Mouse (Mus musculus): Measurements from ENCODE around the gene Fmnl1. TPM values are rescaled to one million over a fixed set of nuclear protein-coding genes. Genes with fewer than 3 reads are reported as not detected.

The Fmnl1 gene
- total RNA-seq, 4 experiments from 2014 or later, result 9.3 to 20.1 (median 13.2) TPM

Other genes with a start within 250 kb of the Fmnl1 start
- under 1 TPM in 3 of 4 experiments, not detected in 1; 0.08 to 0.37 (median 0.13) TPM for gene Kif18b, start 246.0 kb upstream of the Fmnl1 start, total RNA-seq (2022)
- gene C1ql1, start 224.4 kb upstream of the Fmnl1 start, total RNA-seq (2022), result not detected
- 10 to 100 TPM; 67.2 to 74.7 (median 70.0) TPM for gene Nmt1, start 142.9 kb upstream of the Fmnl1 start, total RNA-seq (2022)
- gene Dcakd, start 142.8 kb upstream of the Fmnl1 start, total RNA-seq (2022), result 10 to 100 TPM; 54.2 to 95.5 (median 77.9) TPM
- 10 to 100 TPM; 10.7 to 19.1 (median 12.1) TPM for gene Plcd3, start 69.4 kb upstream of the Fmnl1 start, total RNA-seq (2022)
- 10 to 100 TPM; 24.1 to 39.8 (median 32.0) TPM for gene Acbd4, start 69.4 kb upstream of the Fmnl1 start, total RNA-seq (2022)
- 10 to 100 TPM; 15.9 to 18.6 (median 17.0) TPM for gene Hexim1, start 54.9 kb upstream of the Fmnl1 start, total RNA-seq (2022)
- 1 to 10 TPM; 1.2 to 2.0 (median 1.9) TPM for gene Hexim2, start 38.7 kb upstream of the Fmnl1 start, total RNA-seq (2022)
- not detected for gene 1700023F06Rik, start 37.5 kb downstream of the Fmnl1 start, total RNA-seq (2022)
- gene Spata32, start 47.3 kb downstream of the Fmnl1 start, total RNA-seq (2022), result not detected
- 1 to 10 TPM; 2.7 to 3.9 (median 3.6) TPM for gene Map3k14, start 96.4 kb downstream of the Fmnl1 start, total RNA-seq (2022)
- gene Arhgap27, start 192.6 kb downstream of the Fmnl1 start, total RNA-seq (2022), result 10 to 100 TPM; 11.9 to 20.4 (median 13.3) TPM
- gene Plekhm1, start 241.6 kb downstream of the Fmnl1 start, total RNA-seq (2022), result 10 to 100 TPM; 11.0 to 12.5 (median 11.6) TPM